Mouse (Mus musculus): ENCODE results near the gene Srp54b. TPM values are rescaled to one million over a fixed set of nuclear protein-coding genes. Genes with fewer than 3 reads are reported as not detected.

The Srp54b gene
- 60.9 TPM for polyA plus RNA-seq (2017; shearing (Covaris generic))

DNA sequence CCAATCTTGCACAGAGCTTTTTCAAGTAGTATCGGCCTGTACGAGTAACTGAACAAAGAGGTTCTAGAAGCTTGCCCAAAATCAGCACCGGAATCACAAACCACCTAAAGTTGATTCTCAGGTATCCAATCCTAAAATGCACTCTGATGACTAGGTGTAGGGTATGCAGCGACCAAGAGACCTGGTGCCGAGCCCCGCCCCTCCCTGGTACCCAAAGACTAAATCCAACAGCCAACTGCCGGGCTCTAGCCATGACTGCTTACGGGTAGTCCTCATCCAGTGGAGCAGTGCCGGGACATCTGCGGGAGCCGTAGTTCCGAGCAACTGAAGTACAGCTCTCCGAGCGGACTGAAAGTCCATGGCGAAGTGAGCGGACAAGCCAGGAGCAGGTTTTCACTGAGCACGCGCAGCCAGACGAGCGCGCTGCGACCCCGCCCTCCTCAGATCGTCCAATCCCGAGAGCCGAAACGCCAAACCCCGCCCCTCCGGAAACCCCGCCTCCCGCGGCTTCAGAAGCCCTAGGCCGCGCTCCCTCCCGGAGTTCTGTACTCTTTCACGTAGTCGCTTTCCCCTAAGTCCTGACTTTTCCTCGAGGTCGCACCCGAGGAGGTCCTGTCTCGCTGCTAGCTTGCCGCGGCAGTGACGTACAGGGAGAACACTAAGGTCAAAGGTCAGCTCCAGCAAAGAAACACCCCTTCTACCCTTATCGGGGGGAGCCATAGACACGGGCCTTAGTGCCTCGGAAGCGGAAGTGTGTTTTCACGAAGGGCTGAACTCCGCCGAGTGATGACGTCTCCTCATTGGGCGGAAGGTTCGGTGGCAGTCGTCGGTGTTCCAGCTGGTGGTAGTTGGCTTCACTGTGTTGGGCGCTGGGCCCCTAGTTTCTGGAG, at the start of gene Srp54b:
Gene Srp54b, plus strand, starts transcription at position 546 of the 890 bp plus-strand sequence.

GRCm38 (mm10) chr12:55124242-55124641, 30.7 kb upstream of the Srp54b start, which contains the start of gene Fam177a:
Gene Fam177a (plus strand): TSS chr12:55124469.

DNA sequence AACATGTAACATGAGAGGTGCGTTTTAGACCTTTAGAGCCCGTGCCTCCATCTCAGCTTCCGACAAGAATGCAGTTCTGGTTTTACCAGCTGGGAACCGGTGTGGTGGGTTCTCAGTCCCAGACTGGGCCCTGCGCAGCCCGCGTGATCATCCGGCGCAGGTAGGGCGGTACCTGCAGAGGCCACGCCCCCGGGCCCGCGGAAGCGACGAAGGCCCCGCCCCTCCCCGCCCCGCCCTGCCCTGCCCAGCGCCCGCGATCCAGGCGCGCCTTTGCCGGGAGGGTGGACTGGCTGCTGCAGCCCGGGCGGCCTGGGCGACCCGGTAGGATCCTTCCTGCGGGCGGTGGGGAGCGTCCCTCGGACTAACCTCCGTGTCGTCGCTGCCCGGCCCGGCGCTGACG, 44.4 kb downstream of the Srp54b start, which contains the start of gene 1700047I17Rik2:
Gene 1700047I17Rik2, plus strand, starts transcription at position 287 of the 400 bp plus-strand sequence.

DNA sequence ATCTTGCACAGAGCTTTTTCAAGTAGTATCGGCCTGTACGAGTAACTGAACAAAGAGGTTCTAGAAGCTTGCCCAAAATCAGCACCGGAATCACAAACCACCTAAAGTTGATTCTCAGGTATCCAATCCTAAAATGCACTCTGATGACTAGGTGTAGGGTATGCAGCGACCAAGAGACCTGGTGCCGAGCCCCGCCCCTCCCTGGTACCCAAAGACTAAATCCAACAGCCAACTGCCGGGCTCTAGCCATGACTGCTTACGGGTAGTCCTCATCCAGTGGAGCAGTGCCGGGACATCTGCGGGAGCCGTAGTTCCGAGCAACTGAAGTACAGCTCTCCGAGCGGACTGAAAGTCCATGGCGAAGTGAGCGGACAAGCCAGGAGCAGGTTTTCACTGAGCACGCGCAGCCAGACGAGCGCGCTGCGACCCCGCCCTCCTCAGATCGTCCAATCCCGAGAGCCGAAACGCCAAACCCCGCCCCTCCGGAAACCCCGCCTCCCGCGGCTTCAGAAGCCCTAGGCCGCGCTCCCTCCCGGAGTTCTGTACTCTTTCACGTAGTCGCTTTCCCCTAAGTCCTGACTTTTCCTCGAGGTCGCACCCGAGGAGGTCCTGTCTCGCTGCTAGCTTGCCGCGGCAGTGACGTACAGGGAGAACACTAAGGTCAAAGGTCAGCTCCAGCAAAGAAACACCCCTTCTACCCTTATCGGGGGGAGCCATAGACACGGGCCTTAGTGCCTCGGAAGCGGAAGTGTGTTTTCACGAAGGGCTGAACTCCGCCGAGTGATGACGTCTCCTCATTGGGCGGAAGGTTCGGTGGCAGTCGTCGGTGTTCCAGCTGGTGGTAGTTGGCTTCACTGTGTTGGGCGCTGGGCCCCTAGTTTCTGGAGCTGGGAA, 75.0 kb downstream of the Srp54b start, which contains the start of gene Srp54c:
Gene Srp54c, plus strand, starts transcription at position 543 of the 894 bp plus-strand sequence.

Other genes starting within 250 kb of the Srp54b start
- gene Gm20403, start 168.6 kb upstream of the Srp54b start, polyA plus RNA-seq (2017; shearing (Covaris generic)): not detected
- gene Baz1a, start 140.8 kb upstream of the Srp54b start, polyA plus RNA-seq (2017; shearing (Covaris generic)): 105 TPM
- 21.0 TPM for gene 2700097O09Rik, start 75.0 kb upstream of the Srp54b start, polyA plus RNA-seq (2017; shearing (Covaris generic))
- 177 TPM for gene Srp54a, start 74.8 kb upstream of the Srp54b start, polyA plus RNA-seq (2017; shearing (Covaris generic))
- gene Fam177a, start 30.6 kb upstream of the Srp54b start, polyA plus RNA-seq (2017; shearing (Covaris generic)): 49.4 TPM
- not detected for gene 1700047I17Rik2, start 44.5 kb downstream of the Srp54b start, polyA plus RNA-seq (2017; shearing (Covaris generic))
- 104 TPM for gene Srp54c, start 75.1 kb downstream of the Srp54b start, polyA plus RNA-seq (2017; shearing (Covaris generic))
- gene 1110008L16Rik, start 144.5 kb downstream of the Srp54b start, polyA plus RNA-seq (2017; shearing (Covaris generic)): 5.9 TPM
- gene Ppp2r3c, start 147.9 kb downstream of the Srp54b start, polyA plus RNA-seq (2017; shearing (Covaris generic)): 14.8 TPM
- 171 TPM for gene Psma6, start 229.1 kb downstream of the Srp54b start, polyA plus RNA-seq (2017; shearing (Covaris generic))

Data from naive thymus-derived CD4-positive, alpha-beta T cell, adult 5 months (primary cell).